Mouse (Mus musculus): ENCODE measurements around the gene Olfr654. TPM values are rescaled to one million over a fixed set of nuclear protein-coding genes. Genes with fewer than 3 reads are reported as not detected.

The Olfr654 gene
- polyA plus RNA-seq, 2 experiments: not detected

GRCm38 (mm10) chr7:104580846-104581245 lies 6.0 kb upstream of the Olfr654 start:
- ATAC-seq (ENCODE audit: low FRiP score, low read depth): no peak
- no peak for TF ChIP-seq POLR2A (IDR thresholded peaks at IDR 0.05; ENCODE audit: borderline replicate concordance, extremely low read depth, insufficient read depth, insufficient read length)
- Histone ChIP-seq H3K27ac (replicated peaks; ENCODE audit: low read depth, low read length) (no peak overlapping the region), H3K4me1 (ENCODE audit: control insufficient read depth, insufficient read depth, low read length) (no peaks in the 10 kb centered on the region), H3K9ac (ENCODE audit: low read depth, low read length, severe bottlenecking) (no peak overlapping the region), H3K36me3 (ENCODE audit: control insufficient read depth, insufficient read depth, low read length) (no peaks in the 10 kb centered on the region), H3K4me3 (replicated peaks; ENCODE audit: low read length) (no peak overlapping the region), H3K27me3 (ENCODE audit: control insufficient read depth, insufficient read depth, low read length) (no peaks in the 10 kb centered on the region), H3K9me3 (ENCODE audit: control insufficient read depth, low read length) (no peaks in the 10 kb centered on the region), H3K4me2 (replicated peaks; ENCODE audit: low read depth, low read length, severe bottlenecking) (no peak overlapping the region)
- 84% methylated on average over 4 of the region's 4 CpGs for WGBS
- DNase-seq (ENCODE audit: low spot score): no peak

- no peaks in the 10 kb centered on the region for H3K4me1 ChIP-seq (ENCODE audit: control insufficient read depth, insufficient read depth, low read length)
- H3K27ac ChIP-seq (replicated peaks; ENCODE audit: low read depth, low read length): no peak overlapping the region
- H3K9ac ChIP-seq (ENCODE audit: low read depth, low read length, severe bottlenecking): no peak overlapping the region
- H3K4me2 ChIP-seq (replicated peaks; ENCODE audit: low read depth, low read length, severe bottlenecking): no peak overlapping the region
- 78% methylated on average over 4 of the region's 4 CpGs for WGBS
- no peak overlapping the region for H3K4me3 ChIP-seq (replicated peaks; ENCODE audit: low read length)
- no peaks in the 10 kb centered on the region for H3K9me3 ChIP-seq (ENCODE audit: control insufficient read depth, low read length)
- DNase-seq (ENCODE audit: low spot score) (no peak), ATAC-seq (ENCODE audit: low FRiP score, low read depth) (no peak)
- no peaks in the 10 kb centered on the region for H3K27me3 ChIP-seq (ENCODE audit: control insufficient read depth, insufficient read depth, low read length)
- H3K36me3 ChIP-seq (ENCODE audit: control insufficient read depth, insufficient read depth, low read length): no peaks in the 10 kb centered on the region
- TF ChIP-seq POLR2A (IDR thresholded peaks at IDR 0.05; ENCODE audit: borderline replicate concordance, extremely low read depth, insufficient read depth, insufficient read length): no peak
Observed at GRCm38 (mm10) chr7:104581429-104581828, 5.4 kb upstream of the Olfr654 start.

- no peak for TF ChIP-seq POLR2A (IDR thresholded peaks at IDR 0.05; ENCODE audit: borderline replicate concordance, extremely low read depth, insufficient read depth, insufficient read length)
- Histone ChIP-seq H3K27me3 (ENCODE audit: control insufficient read depth, insufficient read depth, low read length) (no peaks in the 10 kb centered on the region), H3K36me3 (ENCODE audit: control insufficient read depth, insufficient read depth, low read length) (no peaks in the 10 kb centered on the region), H3K4me1 (ENCODE audit: control insufficient read depth, insufficient read depth, low read length) (no peaks in the 10 kb centered on the region), H3K9ac (ENCODE audit: low read depth, low read length, severe bottlenecking) (no peak overlapping the region), H3K9me3 (ENCODE audit: control insufficient read depth, low read length) (no peaks in the 10 kb centered on the region), H3K27ac (replicated peaks; ENCODE audit: low read depth, low read length) (no peak overlapping the region), H3K4me2 (replicated peaks; ENCODE audit: low read depth, low read length, severe bottlenecking) (no peak overlapping the region), H3K4me3 (replicated peaks; ENCODE audit: low read length) (no peak overlapping the region)
- 82% methylated on average over 5 of the region's 5 CpGs for WGBS
- ATAC-seq (ENCODE audit: low FRiP score, low read depth) (no peak), DNase-seq (ENCODE audit: low spot score) (no peak)
Observed at GRCm38 (mm10) chr7:104588274-104588673, 1.4 kb downstream of the Olfr654 start.

- 73% methylated on average over 2 of the region's 2 CpGs for WGBS
Observed at GRCm38 (mm10) chr7:104601679-104602078, 14.9 kb downstream of the Olfr654 start, which contains the start of gene Olfr655. TSS of gene Olfr655 (minus strand) at chr7:104601779.

DNA sequence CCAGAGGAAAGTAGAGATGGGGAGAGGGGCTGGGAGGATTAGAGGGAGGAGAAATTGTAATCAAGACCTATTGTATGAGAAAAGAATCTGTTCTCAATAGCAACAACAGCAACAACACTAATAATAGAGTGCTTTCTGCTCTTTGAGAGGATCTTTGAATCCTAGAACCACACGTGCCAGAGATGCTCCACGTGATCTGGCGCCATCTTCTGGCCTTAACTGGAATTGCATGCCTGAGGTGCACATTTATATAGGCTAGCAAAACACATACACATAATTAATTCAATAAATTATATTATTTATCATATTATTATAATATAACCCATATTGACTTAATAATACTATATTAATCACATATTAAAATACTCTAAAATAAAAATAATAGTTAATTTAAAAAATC lies 16.3 kb downstream of the Olfr654 start:
- 2% methylated on average over 3 of the region's 3 CpGs for WGBS
- no peak for DNase-seq (ENCODE audit: low spot score)

More at GRCm38 (mm10) chr7:104601679-104602078, 14.9 kb downstream of the Olfr654 start, which contains the start of gene Olfr655:
- Histone ChIP-seq H3K27ac (replicated peaks; ENCODE audit: low read depth, low read length) (no peak within 1 kb of the TSS), H3K9me3 (ENCODE audit: control insufficient read depth, low read length) (no peaks in the 10 kb centered on the region), H3K4me2 (replicated peaks; ENCODE audit: low read depth, low read length, severe bottlenecking) (no peak within 1 kb of the TSS), H3K9ac (ENCODE audit: low read depth, low read length, severe bottlenecking) (no peak within 1 kb of the TSS), H3K27me3 (ENCODE audit: control insufficient read depth, insufficient read depth, low read length) (no peaks in the 10 kb centered on the region), H3K36me3 (ENCODE audit: control insufficient read depth, insufficient read depth, low read length) (no peaks in the 10 kb centered on the region), H3K4me3 (replicated peaks; ENCODE audit: low read length) (no peak within 1 kb of the TSS), H3K4me1 (ENCODE audit: control insufficient read depth, insufficient read depth, low read length) (no peaks in the 10 kb centered on the region)
- ATAC-seq (ENCODE audit: low FRiP score, low read depth) (no peak), DNase-seq (ENCODE audit: low spot score) (no peak)
- TF ChIP-seq POLR2A (IDR thresholded peaks at IDR 0.05; ENCODE audit: borderline replicate concordance, extremely low read depth, insufficient read depth, insufficient read length): no peak

GRCm38 (mm10) chr7:104604727-104605126 lies 17.9 kb downstream of the Olfr654 start:
- Histone ChIP-seq H3K36me3 (ENCODE audit: control insufficient read depth, insufficient read depth, low read length) (no peaks in the 10 kb centered on the region), H3K9me3 (ENCODE audit: control insufficient read depth, low read length) (no peaks in the 10 kb centered on the region), H3K4me3 (replicated peaks; ENCODE audit: low read length) (no peak overlapping the region), H3K27me3 (ENCODE audit: control insufficient read depth, insufficient read depth, low read length) (no peaks in the 10 kb centered on the region), H3K9ac (ENCODE audit: low read depth, low read length, severe bottlenecking) (no peak overlapping the region), H3K27ac (replicated peaks; ENCODE audit: low read depth, low read length) (no peak overlapping the region), H3K4me1 (ENCODE audit: control insufficient read depth, insufficient read depth, low read length) (no peaks in the 10 kb centered on the region), H3K4me2 (replicated peaks; ENCODE audit: low read depth, low read length, severe bottlenecking) (no peak overlapping the region)
- no peak for DNase-seq (ENCODE audit: low spot score)
- ATAC-seq (ENCODE audit: low FRiP score, low read depth): no peak
- no peak for TF ChIP-seq POLR2A (IDR thresholded peaks at IDR 0.05; ENCODE audit: borderline replicate concordance, extremely low read depth, insufficient read depth, insufficient read length)

More for the DNA sequence above, 16.3 kb downstream of the Olfr654 start:
- Histone ChIP-seq H3K9me3 (ENCODE audit: control insufficient read depth, low read length) (no peaks in the 10 kb centered on the region), H3K9ac (ENCODE audit: low read depth, low read length, severe bottlenecking) (no peak overlapping the region), H3K27me3 (ENCODE audit: control insufficient read depth, insufficient read depth, low read length) (no peaks in the 10 kb centered on the region), H3K27ac (replicated peaks; ENCODE audit: low read depth, low read length) (no peak overlapping the region), H3K36me3 (ENCODE audit: control insufficient read depth, insufficient read depth, low read length) (no peaks in the 10 kb centered on the region), H3K4me1 (ENCODE audit: control insufficient read depth, insufficient read depth, low read length) (no peaks in the 10 kb centered on the region), H3K4me2 (replicated peaks; ENCODE audit: low read depth, low read length, severe bottlenecking) (no peak overlapping the region), H3K4me3 (replicated peaks; ENCODE audit: low read length) (no peak overlapping the region)
- no peak for ATAC-seq (ENCODE audit: low FRiP score, low read depth)
- no peak for TF ChIP-seq POLR2A (IDR thresholded peaks at IDR 0.05; ENCODE audit: borderline replicate concordance, extremely low read depth, insufficient read depth, insufficient read length)
